Comparison of ENCODE assay signal across 24 mouse cellular contexts in the genomic region with DNA sequence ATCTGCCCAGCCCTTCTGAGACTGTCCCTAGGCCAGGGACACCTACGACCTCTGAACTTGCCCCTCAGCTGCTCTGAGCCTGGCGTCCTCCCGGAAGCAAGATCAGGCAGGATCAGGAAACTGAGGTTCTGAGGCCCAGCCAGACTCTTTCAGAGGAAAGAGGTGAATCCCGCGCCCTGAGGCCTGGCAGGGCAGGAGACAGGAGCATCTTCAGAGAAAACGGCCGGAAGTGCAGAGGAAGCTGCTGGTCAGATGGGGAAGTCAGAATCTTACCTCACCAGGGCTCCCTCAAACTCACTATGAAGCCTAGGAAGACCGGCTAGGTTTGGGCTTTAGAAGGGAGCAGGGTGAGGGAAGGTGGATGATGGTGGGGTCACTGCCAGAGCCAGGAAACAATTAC. TPM values are rescaled to one million over a fixed set of nuclear protein-coding genes. Genes with fewer than 3 reads are reported as not detected.
DNase-seq lines count a peak whose midpoint lies in the region; ATAC-seq and TF ChIP-seq lines count a peak whose summit lies in the region.
"Had no signal": no experiment of that assay in that cellular context is flagged by ENCODE, and none has a peak within 500 bp of the region (broad histone marks: within the 10 kb centered on the region; RNA-seq: fewer than 3 reads in every experiment).

No protein-coding gene starts in this region.

- H3K9me3 ChIP-seq in heart, embryonic 12.5 days (replicated peaks), result no peaks in the 10 kb centered on the region
- no peaks in the 10 kb centered on the region for H3K9me3 ChIP-seq in ES-E14 (ENCODE audit: control insufficient read depth, insufficient read depth, low read depth, low read length)
- H3K9me3 ChIP-seq in megakaryocyte, embryonic 14.5 days, result no peaks in the 10 kb centered on the region
- H3K9me3 ChIP-seq: embryonic facial prominence, embryonic 12.5 days; G1E; intestine, embryonic 15.5 days; limb, embryonic 10.5 days; liver, embryonic 13.5 days; lung, embryonic 15.5 days had no signal

- no peak for DNase-seq in heart, postnatal 4 days
- DNase-seq in 416B (ENCODE audit: low read depth) (peak; percentile 67), ES-E14 (ENCODE audit: low read depth, low spot score) (no peak)
- no peak for DNase-seq in embryo, embryonic 10.5 days (ENCODE audit: low spot score)
- no peak for DNase-seq in layer of hippocampus, adult 18-20 months (ENCODE audit: low spot score in 2 of 2)
- DNase-seq: adrenal gland, postnatal 25 days; cerebellum, adult 2 months; heart, adult 11 months; heart, postnatal 10 days; kidney, adult 9 months; layer of hippocampus, adult 9-11 months; liver, embryonic 13.5 days; retina, postnatal 1 day had no signal

- 0 out of 2 replicates have a peak overlapping the region, but pooled peaks have one; percentile 28 for H3K9ac ChIP-seq in heart, embryonic 12.5 days
- H3K9ac ChIP-seq in ES-E14 (ENCODE audit: insufficient read depth, low read depth, low read length, poor library complexity, severe bottlenecking), result 0 out of 2 replicates have a peak overlapping the region, but pooled peaks have one; percentile 9
- H3K9ac ChIP-seq: embryonic facial prominence, embryonic 12.5 days; hindbrain, embryonic 14.5 days; intestine, embryonic 15.5 days; liver, embryonic 13.5 days; lung, embryonic 15.5 days had no signal

- no peak overlapping the region for H3K4me2 ChIP-seq in heart, embryonic 12.5 days
- H3K4me2 ChIP-seq: embryonic facial prominence, embryonic 12.5 days; hindbrain, embryonic 14.5 days; intestine, embryonic 15.5 days; liver, embryonic 13.5 days; lung, embryonic 15.5 days had no signal

- no peaks in the 10 kb centered on the region for H3K36me3 ChIP-seq in heart, embryonic 12.5 days
- H3K36me3 ChIP-seq in ES-E14 (ENCODE audit: control insufficient read depth, insufficient read depth, low read length, poor library complexity, severe bottlenecking), result no peaks in the 10 kb centered on the region
- no peaks in the 10 kb centered on the region for H3K36me3 ChIP-seq in megakaryocyte, embryonic 14.5 days (replicated peaks; ENCODE audit: low read length)
- H3K36me3 ChIP-seq: embryonic facial prominence, embryonic 12.5 days; G1E; intestine, embryonic 15.5 days; limb, embryonic 10.5 days; liver, embryonic 13.5 days; lung, embryonic 15.5 days had no signal

- no peaks in the 10 kb centered on the region for H3K27me3 ChIP-seq in heart, embryonic 12.5 days (replicated peaks)
- H3K27me3 ChIP-seq in megakaryocyte, embryonic 14.5 days (replicated peaks), result peaks cover 44% of the 10 kb centered on the region
- H3K27me3 ChIP-seq: embryonic facial prominence, embryonic 12.5 days; intestine, embryonic 15.5 days; lung, embryonic 15.5 days had no signal

- peaks cover 72% of the 10 kb centered on the region for H3K4me1 ChIP-seq in heart, embryonic 12.5 days (replicated peaks)
- peaks cover 15 to 35% of the 10 kb centered on the region in 2 experiments for H3K4me1 ChIP-seq in ES-E14 (ENCODE audit: control insufficient read depth in 2 of 2, insufficient read depth in 2 of 2, low read length in 2 of 2, poor library complexity in 1 of 2)
- H3K4me1 ChIP-seq in megakaryocyte, embryonic 14.5 days, result peaks cover 79% of the 10 kb centered on the region

- in situ Hi-C loops in ES-E14 (cut with MboI; ENCODE audit: low sequenced_read_pairs in 2 of 2, unreplicated experiment in 2 of 2), result no loop called here

- no peak overlapping the region for H3K4me3 ChIP-seq in heart, embryonic 12.5 days
- no peak overlapping the region for H3K4me3 ChIP-seq in ES-E14 (ENCODE audit: insufficient read depth in 1 of 2, low read depth in 1 of 2, low read length in 2 of 2, poor library complexity in 1 of 2, severe bottlenecking in 1 of 2)
- H3K4me3 ChIP-seq in megakaryocyte, embryonic 14.5 days (replicated peaks), result peak overlapping the region; percentile 4
- H3K4me3 ChIP-seq: embryonic facial prominence, embryonic 12.5 days; intestine, embryonic 15.5 days; limb, embryonic 10.5 days; liver, embryonic 13.5 days; lung, embryonic 15.5 days had no signal

- WGBS in heart, embryonic 12.5 days, result 54% methylated on average over 8 of the region's 8 CpGs

- ATAC-seq in heart, embryonic 12.5 days (ENCODE audit: insufficient number of reproducible peaks, low FRiP score), result no peak
- ATAC-seq: forebrain, embryonic 16.5 days; intestine, embryonic 15.5 days; midbrain, embryonic 16.5 days had no signal

- peak overlapping the region; percentile 3; the same call in 1 of the 2 replicates for H3K27ac ChIP-seq in heart, embryonic 12.5 days (ENCODE audit: poor library complexity, severe bottlenecking)
- no peak overlapping the region for H3K27ac ChIP-seq in ES-E14 (ENCODE audit: insufficient read depth, low read depth, low read length, poor library complexity, severe bottlenecking)
- H3K27ac ChIP-seq: embryonic facial prominence, embryonic 12.5 days; hindbrain, embryonic 14.5 days; intestine, embryonic 15.5 days; limb, embryonic 10.5 days; liver, embryonic 13.5 days; lung, embryonic 15.5 days; stomach, postnatal 0 days had no signal

TF ChIP-seq in ES-E14, 5 proteins besides CTCF, POLR2A, EP300 and RAD21:
- no peak for TF ChIP-seq ZNF384 (IDR thresholded peaks at IDR 0.05; ENCODE audit: low read depth, low read length)
- no peak for TF ChIP-seq MAFK (IDR thresholded peaks at IDR 0.05; ENCODE audit: insufficient read depth, low read depth, low read length)
- no peak for TF ChIP-seq CHD2 (IDR thresholded peaks at IDR 0.05; ENCODE audit: low read depth, low read length)
- no peak for TF ChIP-seq HCFC1 (IDR thresholded peaks at IDR 0.05; ENCODE audit: borderline replicate concordance, insufficient read depth, low read length)
- no peak for TF ChIP-seq ZC3H11A (IDR thresholded peaks at IDR 0.05; ENCODE audit: borderline replicate concordance, low read depth, low read length)

RNA-seq across cellular contexts. Expression of gene Gadd45b, which starts 13.0 kb away (rescaled TPM):
- polyA plus RNA-seq in heart, embryonic 12.5 days (2016; fragmentation: Nextera tagmentation; extraction: Ambion mirVana), result 27.8 and 29.9 TPM in 2 replicates
- 1 to 10 TPM; 6.4 to 9.5 TPM for total RNA-seq in heart, postnatal 4 days (2021)
- total RNA-seq in ES-E14 (2012; rRNA removed), result 26.4 and 36.0 TPM in 2 replicates
- polyA plus RNA-seq in megakaryocyte, embryonic 14.5 days (2012; ENCODE audit: insufficient read depth, low replicate concordance), result 29.3 and 96.0 TPM in 2 replicates
- 10 to 100 TPM; 24.9 to 28.1 TPM for total RNA-seq in layer of hippocampus, adult 18-20 months (2021)

RNA-seq across cellular contexts. Expression of gene Lmnb2, which starts 24.9 kb away (rescaled TPM):
- polyA plus RNA-seq in heart, embryonic 12.5 days (2016; fragmentation: Nextera tagmentation; extraction: Ambion mirVana), result 34.3 and 35.3 TPM in 2 replicates
- total RNA-seq in heart, postnatal 4 days (2021), result 10 to 100 TPM; 15.5 to 17.2 TPM
- 66.5 and 88.2 TPM in 2 replicates for total RNA-seq in ES-E14 (2012; rRNA removed)
- 11.8 and 16.6 TPM in 2 replicates for polyA plus RNA-seq in megakaryocyte, embryonic 14.5 days (2012; ENCODE audit: insufficient read depth, low replicate concordance)
- total RNA-seq in layer of hippocampus, adult 18-20 months (2021), result 10 to 100 TPM; 19.5 to 22.3 TPM

RNA-seq across cellular contexts. Expression of gene Timm13, which starts 42.1 kb away (rescaled TPM):
- polyA plus RNA-seq in heart, embryonic 12.5 days (2016; fragmentation: Nextera tagmentation; extraction: Ambion mirVana), result 285 and 293 TPM in 2 replicates
- total RNA-seq in heart, postnatal 4 days (2021), result 100 to 1,000 TPM; 162 to 169 TPM
- 219 and 244 TPM in 2 replicates for total RNA-seq in ES-E14 (2012; rRNA removed)
- polyA plus RNA-seq in megakaryocyte, embryonic 14.5 days (2012; ENCODE audit: insufficient read depth, low replicate concordance), result 88.8 and 345 TPM in 2 replicates
- 100 to 1,000 TPM; 136 to 144 TPM for total RNA-seq in layer of hippocampus, adult 18-20 months (2021)
